Mouse (Mus musculus) MEL (cell line): ENCODE data around the gene Nnmt. TPM values are rescaled to one million over a fixed set of nuclear protein-coding genes. Genes with fewer than 3 reads are reported as not detected.

Experiments used
- DNase-seq: peaks from one replicate; pipeline ENCODE4 v3.0.0; 2011; ENCODE audit warnings: low read depth, low spot score
- H3K27ac ChIP-seq: 2 replicates; pipeline ENCODE4 v1.5.1; 2012; ENCODE audit warnings: low read depth, mild to moderate bottlenecking, control low read depth, low read length, moderate library complexity; ENCODE audit not compliant: control insufficient read depth
- H3K27me3 ChIP-seq, 2 experiments: fragments of 150-350 bp in 1 of 2; sonication (generic) in 1 of 2; 2 replicates each; pipeline ENCODE4 v1.6.1; 2012; ENCODE audit warnings: low read length in 2 of 2, mild to moderate bottlenecking in 2 of 2, improper control_type of control experiment in 1 of 2, moderate library complexity in 1 of 2; ENCODE audit not compliant: insufficient read depth in 2 of 2, control insufficient read depth in 1 of 2
- H3K36me3 ChIP-seq, 2 experiments: 2 replicates each; pipeline ENCODE4 v1.6.1; 2012 to 2014; ENCODE audit warnings: low read length in 2 of 2, improper control_type of control experiment in 1 of 2, inconsistent platforms in 1 of 2, mild to moderate bottlenecking in 1 of 2; ENCODE audit not compliant: insufficient read depth in 2 of 2, control insufficient read depth in 1 of 2
- H3K4me1 ChIP-seq, 2 experiments: fragments of 150-350 bp in 1 of 2; sonication (generic) in 1 of 2; 2 replicates each; pipeline ENCODE4 v1.6.1; 2012; ENCODE audit warnings: low read length in 2 of 2, improper control_type of control experiment in 1 of 2, mild to moderate bottlenecking in 1 of 2; ENCODE audit not compliant: insufficient read depth in 2 of 2, control insufficient read depth in 1 of 2
- H3K4me3 ChIP-seq, 2 experiments: fragments of 150-350 bp in 1 of 2; sonication (generic) in 1 of 2; 2 replicates each; pipeline ENCODE4 v1.5.1; 2012; ENCODE audit warnings: low read depth in 2 of 2, low read length in 2 of 2, mild to moderate bottlenecking in 2 of 2, moderate library complexity in 2 of 2, control low read depth in 1 of 2, improper control_type of control experiment in 1 of 2; ENCODE audit not compliant: control insufficient read depth in 1 of 2, insufficient read depth in 1 of 2
- H3K79me2 ChIP-seq: 2 replicates; pipeline ENCODE4 v1.6.1; 2012; ENCODE audit warnings: mild to moderate bottlenecking, low read length, moderate library complexity; ENCODE audit not compliant: control insufficient read depth, poor library complexity, insufficient read depth
- H3K9ac ChIP-seq: 2 replicates; pipeline ENCODE4 v1.6.1; 2012; ENCODE audit warnings: low read depth, mild to moderate bottlenecking, control low read depth, low read length, moderate library complexity; ENCODE audit not compliant: control insufficient read depth, poor library complexity, severe bottlenecking
- H3K9me3 ChIP-seq: fragments of 150-350 bp; sonication (generic); replicated peaks from 2 replicates; pipeline ENCODE4 v1.6.1; 2012; ENCODE audit warnings: mild to moderate bottlenecking, low read length, improper control_type of control experiment, moderate library complexity; ENCODE audit not compliant: insufficient read depth
- BHLHE40 ChIP-seq: IDR thresholded peaks from 2 replicates; pipeline ENCODE4 v1.6.1; 2012; ENCODE audit warnings: low read depth, mild to moderate bottlenecking, inconsistent platforms, low read length, improper control_type of control experiment, borderline replicate concordance
- CHD1 ChIP-seq: IDR thresholded peaks from 2 replicates; pipeline ENCODE4 v1.6.1; 2012; ENCODE audit warnings: low read depth, mild to moderate bottlenecking, inconsistent platforms, low read length, improper control_type of control experiment
- CTCF ChIP-seq, 3 experiments: IDR thresholded peaks in 2 of 3; conservative IDR thresholded peaks in 1 of 3; 2 replicates each; pipeline ENCODE4 v1.5.1; 2011 to 2012; ENCODE audit warnings: low read length in 3 of 3, low read depth in 2 of 3, mild to moderate bottlenecking in 2 of 3, improper control_type of control experiment in 1 of 3, inconsistent platforms in 1 of 3, mixed read lengths in 1 of 3, moderate library complexity in 1 of 3; ENCODE audit not compliant: control insufficient read depth in 1 of 3, insufficient read depth in 1 of 3, poor library complexity in 1 of 3, severe bottlenecking in 1 of 3
- ELF1 ChIP-seq: IDR thresholded peaks from 2 replicates; pipeline ENCODE4 v1.6.1; 2014; ENCODE audit warnings: low read depth, mild to moderate bottlenecking, inconsistent platforms, low read length, improper control_type of control experiment, moderate library complexity
- EP300 ChIP-seq, 2 experiments: IDR thresholded peaks; 2 replicates each; pipeline ENCODE4 v1.6.1; 2011; ENCODE audit warnings: improper control_type of control experiment in 2 of 2, low read length in 2 of 2, low read depth in 1 of 2, mild to moderate bottlenecking in 1 of 2
- ETS1 ChIP-seq: IDR thresholded peaks from 2 replicates; pipeline ENCODE4 v1.6.1; 2012; ENCODE audit warnings: low read depth, mild to moderate bottlenecking, inconsistent platforms, low read length, improper control_type of control experiment, moderate library complexity
- GABPA ChIP-seq: IDR thresholded peaks from 2 replicates; pipeline ENCODE4 v1.6.1; 2012; ENCODE audit warnings: low read depth, mild to moderate bottlenecking, inconsistent platforms, low read length, improper control_type of control experiment, moderate library complexity
- HCFC1 ChIP-seq: IDR thresholded peaks from 2 replicates; pipeline ENCODE4 v1.6.1; 2012; ENCODE audit warnings: low read depth, mild to moderate bottlenecking, inconsistent platforms, low read length, improper control_type of control experiment, moderate library complexity
- JUND ChIP-seq: IDR thresholded peaks from 2 replicates; pipeline ENCODE4 v1.6.1; 2011; ENCODE audit warnings: low read depth, mild to moderate bottlenecking, improper control_type of control experiment, low read length
- KAT2A ChIP-seq: conservative IDR thresholded peaks from 2 replicates; pipeline ENCODE4 v1.6.1; 2012; ENCODE audit warnings: low read depth, low read length, improper control_type of control experiment, inconsistent platforms
- MAFK ChIP-seq: IDR thresholded peaks from 2 replicates; pipeline ENCODE4 v1.6.1; 2011; ENCODE audit warnings: low read depth, mild to moderate bottlenecking, low read length, improper control_type of control experiment, borderline replicate concordance
- MAX ChIP-seq: IDR thresholded peaks from 2 replicates; pipeline ENCODE4 v1.6.1; 2011; ENCODE audit warnings: low read length, improper control_type of control experiment
- MAZ ChIP-seq: IDR thresholded peaks from 2 replicates; pipeline ENCODE4 v1.6.1; 2012; ENCODE audit warnings: low read depth, mild to moderate bottlenecking, inconsistent platforms, low read length, improper control_type of control experiment
- MYC ChIP-seq: IDR thresholded peaks from 2 replicates; pipeline ENCODE4 v1.6.1; 2011; ENCODE audit warnings: low read depth, mild to moderate bottlenecking, low read length, improper control_type of control experiment, moderate library complexity
- NELFE ChIP-seq: IDR thresholded peaks from 2 replicates; pipeline ENCODE4 v1.6.1; 2011; ENCODE audit warnings: low read depth, low read length, improper control_type of control experiment
- NRF1 ChIP-seq: IDR thresholded peaks from 2 replicates; pipeline ENCODE4 v1.6.1; 2014; ENCODE audit warnings: low read depth, mild to moderate bottlenecking, inconsistent platforms, low read length, improper control_type of control experiment, moderate library complexity; ENCODE audit not compliant: poor library complexity, insufficient read depth, severe bottlenecking
- POLR2A ChIP-seq, 2 experiments: IDR thresholded peaks; 2 replicates each; pipeline ENCODE4 v1.6.1; 2011 to 2012; ENCODE audit warnings: low read length in 2 of 2, mild to moderate bottlenecking in 2 of 2, control low read depth in 1 of 2, improper control_type of control experiment in 1 of 2, low read depth in 1 of 2, moderate library complexity in 1 of 2; ENCODE audit not compliant: control insufficient read depth in 1 of 2, insufficient read depth in 1 of 2, poor library complexity in 1 of 2
- POLR2AphosphoS5 ChIP-seq: IDR thresholded peaks from 2 replicates; pipeline ENCODE4 v1.6.1; 2012; ENCODE audit warnings: low read depth, borderline replicate concordance, mild to moderate bottlenecking, inconsistent platforms, low read length, moderate library complexity, mixed read lengths
- RAD21 ChIP-seq: IDR thresholded peaks from 2 replicates; pipeline ENCODE4 v1.6.1; 2011; ENCODE audit warnings: mild to moderate bottlenecking, low read depth, low read length, improper control_type of control experiment
- RCOR1 ChIP-seq: IDR thresholded peaks from 2 replicates; pipeline ENCODE4 v1.6.1; 2012; ENCODE audit warnings: low read depth, mild to moderate bottlenecking, inconsistent platforms, low read length, improper control_type of control experiment
- SIN3A ChIP-seq: IDR thresholded peaks from 2 replicates; pipeline ENCODE4 v1.6.1; 2012; ENCODE audit warnings: low read length, improper control_type of control experiment, inconsistent platforms
- TAL1 ChIP-seq: IDR thresholded peaks from 2 replicates; pipeline ENCODE4 v1.6.1; 2012; ENCODE audit warnings: mild to moderate bottlenecking, inconsistent platforms, low read length, moderate library complexity, mixed read lengths
- USF1 ChIP-seq: IDR thresholded peaks from 2 replicates; pipeline ENCODE4 v1.6.1; 2014; ENCODE audit warnings: low read depth, mild to moderate bottlenecking, inconsistent platforms, low read length, improper control_type of control experiment, moderate library complexity
- USF2 ChIP-seq, 2 experiments: IDR thresholded peaks; 2 replicates each; pipeline ENCODE4 v1.6.1; 2011 to 2012; ENCODE audit warnings: improper control_type of control experiment in 2 of 2, low read length in 2 of 2, borderline replicate concordance in 1 of 2, inconsistent platforms in 1 of 2, low read depth in 1 of 2, mild to moderate bottlenecking in 1 of 2; ENCODE audit not compliant: insufficient read depth in 1 of 2
- ZKSCAN1 ChIP-seq: IDR thresholded peaks from 2 replicates; pipeline ENCODE4 v1.6.1; 2012; ENCODE audit warnings: low read depth, mild to moderate bottlenecking, inconsistent platforms, low read length, improper control_type of control experiment, moderate library complexity
- ZMIZ1 ChIP-seq: IDR thresholded peaks from 2 replicates; pipeline ENCODE4 v1.6.1; 2012; ENCODE audit warnings: low read depth, mild to moderate bottlenecking, inconsistent platforms, low read length, improper control_type of control experiment, moderate library complexity
- polyA plus RNA-seq, 2 experiments: library from polyadenylated mRNA; stranded (reverse) in 1 of 2; unstranded in 1 of 2; fragments of >175 nt in 1 of 2; fragments of >200 nt in 1 of 2; gene quantifications; 2 replicates each; pipeline versions ENCODE4 v1.2.1 to v1.2.4; 2012; ENCODE audit warnings: low replicate concordance in 2 of 2, low read depth in 1 of 2; ENCODE audit not compliant: insufficient read length in 2 of 2, insufficient read depth in 1 of 2, missing spikeins in 1 of 2
- total RNA-seq: library from RNA; depleted of rRNA; stranded (reverse); fragments of 300-350 nt; gene quantifications from 2 replicates; pipeline ENCODE4 v1.2.3, GENCODE M21; 2012; rRNA removed

The Nnmt gene
- total RNA-seq (not detected in 2 replicates), polyA plus RNA-seq (not detected)

- Histone ChIP-seq H3K4me1 (no peaks in the 10 kb centered on the region), H3K79me2 (no peaks in the 10 kb centered on the region), H3K9ac (no peak within 1 kb of the TSS), H3K27ac (no peak within 1 kb of the TSS), H3K27me3 (peaks cover 0 to 7% of the 10 kb centered on the region in 2 experiments; a peak in 3 of 4 replicates), H3K4me3 (no peak within 1 kb of the TSS), H3K9me3 (no peaks in the 10 kb centered on the region), H3K36me3 (no peaks in the 10 kb centered on the region)
- DNase-seq, result no peak
- TF ChIP-seq NRF1 (no peak), JUND (no peak), GABPA (no peak), CTCF (IDR thresholded peaks at IDR 0.05 in 2 of 3, conservative IDR thresholded peaks at IDR 0.05 in 1 of 3; ENCODE audit: control insufficient read depth in 1 of 3, insufficient read depth in 1 of 3, low read depth in 2 of 3, low read length in 3 of 3, poor library complexity in 1 of 3, severe bottlenecking in 1 of 3) (no peak), BHLHE40 (no peak), RCOR1 (no peak), HCFC1 (no peak), USF1 (no peak), ZMIZ1 (no peak), NELFE (no peak), RAD21 (no peak), ELF1 (no peak)
Observed at GRCm38 (mm10) chr9:48604939-48605598, at the start of gene Nnmt. TSS of gene Nnmt (minus strand) at chr9:48605153.

- H3K4me1 ChIP-seq, result peaks cover 2 to 10% of the 10 kb centered on the region in 2 experiments; a peak in 3 of 4 replicates
- H3K79me2 ChIP-seq, result no peaks in the 10 kb centered on the region
- H3K9ac ChIP-seq, result no peak overlapping the region
- no peaks in the 10 kb centered on the region for H3K9me3 ChIP-seq
- no peak for DNase-seq
- TF ChIP-seq MAX, result no peak
- TF ChIP-seq BHLHE40, result no peak
- no peak for TF ChIP-seq EP300 (IDR thresholded peaks at IDR 0.05; ENCODE audit: low read depth in 1 of 2, low read length in 2 of 2)
- TF ChIP-seq ELF1, result no peak
- no peak for TF ChIP-seq USF2 (IDR thresholded peaks at IDR 0.05; ENCODE audit: borderline replicate concordance in 1 of 2, insufficient read depth in 1 of 2, low read depth in 1 of 2, low read length in 2 of 2)
- TF ChIP-seq MAFK, result no peak
- no peak for TF ChIP-seq POLR2AphosphoS5
- no peak for TF ChIP-seq MYC
- TF ChIP-seq ZKSCAN1, result no peak
- TF ChIP-seq TAL1, result no peak
- no peak for TF ChIP-seq KAT2A
- no peak for TF ChIP-seq NELFE
- no peak for TF ChIP-seq SIN3A
- no peak for TF ChIP-seq CHD1
- no peak for TF ChIP-seq ETS1
- TF ChIP-seq POLR2A (IDR thresholded peaks at IDR 0.05; ENCODE audit: control insufficient read depth in 1 of 2, insufficient read depth in 1 of 2, low read depth in 1 of 2, low read length in 2 of 2, poor library complexity in 1 of 2), result no peak
- no peak for TF ChIP-seq HCFC1
- no peak for TF ChIP-seq MAZ
- TF ChIP-seq, all 39 proteins: peak for 0
- Histone ChIP-seq H3K27ac (no peak overlapping the region), H3K36me3 (0 out of 4 replicates have a peak, but pooled peaks cover 0 to 2% of the 10 kb centered on the region in 2 experiments), H3K27me3 (no peaks in the 10 kb centered on the region), H3K4me3 (no peak overlapping the region)
Observed at GRCm38 (mm10) chr9:48654730-48655129, 49.8 kb upstream of the Nnmt start.
